In the genomic region with DNA sequence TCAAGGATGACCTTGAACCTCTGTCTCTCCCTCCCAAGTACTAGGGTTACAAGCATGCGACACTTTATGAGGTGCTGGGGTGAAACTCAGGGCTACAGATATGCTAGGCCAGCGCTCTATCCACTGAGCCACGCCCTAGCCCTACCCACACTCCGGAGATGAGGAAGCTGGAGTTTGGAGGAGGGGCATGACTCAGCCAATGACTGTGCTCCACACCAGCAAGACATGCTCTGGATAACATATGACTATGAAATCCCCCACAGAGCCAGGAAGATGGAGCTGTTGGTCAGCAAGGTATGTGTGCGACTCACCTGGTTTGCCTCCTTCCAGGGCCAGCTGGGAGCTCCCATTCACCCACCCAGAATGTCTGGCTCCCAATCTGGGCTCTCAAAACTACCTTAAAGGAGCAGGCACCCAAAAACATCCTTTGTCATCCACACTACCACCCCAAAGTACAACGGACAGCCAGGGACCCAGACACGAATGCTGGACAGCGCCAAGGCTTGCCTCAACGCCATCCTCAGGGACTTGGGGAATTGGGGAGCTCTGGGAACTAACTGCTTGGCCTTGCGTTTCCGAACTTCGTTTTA, we compare ENCODE assay signal across 7 mouse cellular contexts. TPM values are rescaled to one million over a fixed set of nuclear protein-coding genes. Genes with fewer than 3 reads are reported as not detected.
DNase-seq lines count a peak whose midpoint lies in the region; ATAC-seq and TF ChIP-seq lines count a peak whose summit lies in the region.

No protein-coding gene starts in this region.

- peaks cover under 1% of the 10 kb centered on the region for H3K27me3 ChIP-seq in CH12.LX (replicated peaks)
- H3K27me3 ChIP-seq in embryonic facial prominence, embryonic 13.5 days: no peaks in the 10 kb centered on the region
- H3K27me3 ChIP-seq in liver, embryonic 16.5 days (ENCODE audit: control insufficient read depth, insufficient read depth, low read depth, low read length): no peaks in the 10 kb centered on the region
- H3K27me3 ChIP-seq in neural tube, embryonic 14.5 days (ENCODE audit: control insufficient read depth, insufficient read depth, low read length): no peaks in the 10 kb centered on the region

- peak; percentile 42; the same call in 1 of the 2 replicates for TF ChIP-seq EP300 in CH12.LX (IDR thresholded peaks at IDR 0.05; ENCODE audit: low read length)

- peak overlapping the region; percentile 87 for H3K4me2 ChIP-seq in CH12.LX (ENCODE audit: insufficient read depth, low read depth, poor library complexity, severe bottlenecking)
- peak overlapping the region; percentile 71 for H3K4me2 ChIP-seq in embryonic facial prominence, embryonic 13.5 days
- H3K4me2 ChIP-seq in liver, embryonic 16.5 days (ENCODE audit: low read depth, low read length): peak overlapping the region; percentile 65
- H3K4me2 ChIP-seq in neural tube, embryonic 14.5 days (ENCODE audit: low read depth, low read length): peak overlapping the region; percentile 55

- TF ChIP-seq RAD21 in CH12.LX (IDR thresholded peaks at IDR 0.05; ENCODE audit: low read depth, low read length): no peak

- peaks cover 26 to 41% of the 10 kb centered on the region in 2 experiments for H3K4me1 ChIP-seq in CH12.LX (ENCODE audit: control insufficient read depth in 1 of 2, insufficient read depth in 2 of 2)
- peaks cover 31% of the 10 kb centered on the region for H3K4me1 ChIP-seq in embryonic facial prominence, embryonic 13.5 days
- peaks cover 17% of the 10 kb centered on the region for H3K4me1 ChIP-seq in liver, embryonic 16.5 days (ENCODE audit: control insufficient read depth, low read depth, low read length)
- H3K4me1 ChIP-seq in neural tube, embryonic 14.5 days (ENCODE audit: control insufficient read depth, insufficient read depth, low read length): no peaks in the 10 kb centered on the region

- peaks cover 0 to 3% of the 10 kb centered on the region in 2 experiments for H3K36me3 ChIP-seq in CH12.LX (replicated peaks in 1 of 2; ENCODE audit: control insufficient read depth in 1 of 2, insufficient read depth in 1 of 2, low read length in 1 of 2)
- no peaks in the 10 kb centered on the region for H3K36me3 ChIP-seq in embryonic facial prominence, embryonic 13.5 days
- H3K36me3 ChIP-seq in liver, embryonic 16.5 days (ENCODE audit: control insufficient read depth, insufficient read depth): no peaks in the 10 kb centered on the region
- H3K36me3 ChIP-seq in neural tube, embryonic 14.5 days (ENCODE audit: control insufficient read depth, insufficient read depth, low read length): no peaks in the 10 kb centered on the region

- peak overlapping the region; percentile 52 for H3K27ac ChIP-seq in CH12.LX (ENCODE audit: insufficient read depth, low read depth)
- H3K27ac ChIP-seq in embryonic facial prominence, embryonic 13.5 days: no peak overlapping the region
- H3K27ac ChIP-seq in liver, embryonic 16.5 days (ENCODE audit: low read length): peak overlapping the region; percentile 50
- H3K27ac ChIP-seq in neural tube, embryonic 14.5 days (ENCODE audit: low read depth, low read length): no peak overlapping the region

- 30% methylated on average over 12 of the region's 12 CpGs for WGBS in embryonic facial prominence, embryonic 13.5 days
- 15% methylated on average over 12 of the region's 12 CpGs for WGBS in liver, embryonic 16.5 days (ENCODE audit: insufficient replicate concordance)
- 36% methylated on average over 12 of the region's 12 CpGs for WGBS in neural tube, embryonic 14.5 days

- H3K9me3 ChIP-seq in CH12.LX (replicated peaks; ENCODE audit: low read length): peaks cover 2% of the 10 kb centered on the region
- no peaks in the 10 kb centered on the region for H3K9me3 ChIP-seq in embryonic facial prominence, embryonic 13.5 days
- H3K9me3 ChIP-seq in liver, embryonic 16.5 days (replicated peaks; ENCODE audit: control insufficient read depth, low read length): no peaks in the 10 kb centered on the region
- H3K9me3 ChIP-seq in neural tube, embryonic 14.5 days (ENCODE audit: control insufficient read depth, low read length): no peaks in the 10 kb centered on the region

- peak overlapping the region; percentile 68 for H3K9ac ChIP-seq in CH12.LX (ENCODE audit: insufficient read depth, low read depth)
- H3K9ac ChIP-seq in embryonic facial prominence, embryonic 13.5 days: peak overlapping the region; percentile 63
- peak overlapping the region; percentile 43; the same call in 1 of the 2 replicates for H3K9ac ChIP-seq in liver, embryonic 16.5 days (ENCODE audit: low read depth, low read length)
- H3K9ac ChIP-seq in neural tube, embryonic 14.5 days (replicated peaks; ENCODE audit: low read depth, low read length): peak overlapping the region; percentile 57; the same call in 1 of the 2 replicates

- ATAC-seq in embryonic facial prominence, embryonic 13.5 days (ENCODE audit: insufficient number of reproducible peaks, insufficient read depth, low FRiP score, low TSS enrichment, low read depth): no peak
- peak; percentile 92 for ATAC-seq in liver, embryonic 16.5 days (ENCODE audit: low read depth)
- peak; percentile 29; the same call in 1 of the 2 replicates for ATAC-seq in neural tube, embryonic 14.5 days (ENCODE audit: low read depth)

- dilution Hi-C loops in CH12.LX (cut with MboI; ENCODE audit: extremely low pct_ligation_motif_present, extremely low pct_unique_long_range_greater_than_20kb, low sequenced_read_pairs): no loop called here

- DNase-seq in 3134 (ENCODE audit: extremely low read depth, insufficient read length, low spot score): peak; percentile 77
- DNase-seq in CH12.LX (ENCODE audit: extremely low read depth): peak; percentile 94
- DNase-seq in heart, postnatal 14 days: peak; percentile 24 to 39
- no peak for DNase-seq in layer of hippocampus, adult 8-10 months (ENCODE audit: low spot score in 2 of 2)

- intact Hi-C loops in heart, postnatal 14 days (cut with DNase I): loop anchor here (5.0 kb wide), 1 partner anchor 132 kb away; no protein-coding TSS in a partner anchor

- in situ Hi-C loops in CH12.LX (cut with MboI; ENCODE audit: low pct_ligation_motif_present, low pct_unique_long_range_greater_than_20kb, low sequenced_read_pairs): no loop called here

- peak; percentile 87 for TF ChIP-seq POLR2A in CH12.LX (IDR thresholded peaks at IDR 0.05; ENCODE audit: low read depth, low read length)

- no peaks in the 10 kb centered on the region for H3K79me2 ChIP-seq in CH12.LX (replicated peaks; ENCODE audit: control insufficient read depth, extremely low read depth, insufficient read depth, poor library complexity, severe bottlenecking)

- TF ChIP-seq CTCF in CH12.LX (conservative IDR thresholded peaks at IDR 0.05 in 1 of 2, IDR thresholded peaks at IDR 0.05 in 1 of 2; ENCODE audit: low read depth in 2 of 2, low read length in 2 of 2): no peak; a peak in 1 of 4 replicates

- H3K4me3 ChIP-seq in CH12.LX (replicated peaks in 1 of 3; ENCODE audit: low read depth in 2 of 3, low read length in 2 of 3, poor library complexity in 1 of 3): peak overlapping the region; percentile 48 to 61 (median 61)
- H3K4me3 ChIP-seq in embryonic facial prominence, embryonic 13.5 days: peak overlapping the region; percentile 32
- H3K4me3 ChIP-seq in liver, embryonic 16.5 days (ENCODE audit: low read depth, low read length): peak overlapping the region; percentile 52
- peak overlapping the region; percentile 21; the same call in 1 of the 2 replicates for H3K4me3 ChIP-seq in neural tube, embryonic 14.5 days (ENCODE audit: low read depth, low read length)

RNA-seq across cellular contexts. Expression of a gene that starts 0.7 kb away (rescaled TPM):
- total RNA-seq in CH12.LX (2012; rRNA removed): 0.04 and 0.38 TPM in 2 replicates
- total RNA-seq in CH12.LX (2014; rRNA removed): not detected in 2 replicates
- polyA plus RNA-seq in CH12.LX (2012; ENCODE audit: insufficient read length, low read depth): 0.09 TPM in 1 of 2 replicates, not detected in the other
- 15.8 and 19.8 TPM in 2 replicates for polyA plus RNA-seq in embryonic facial prominence, embryonic 13.5 days (2015; fragmentation: Nextera tagmentation; extraction: Ambion mirVana)
- 1 to 10 TPM; 1.9 to 3.2 TPM for total RNA-seq in heart, postnatal 14 days (2021)
- 0.35 and 0.37 TPM in 2 replicates for polyA plus RNA-seq in liver, embryonic 16.5 days (2015; fragmentation: Nextera tagmentation; extraction: Ambion mirVana)
- 1.6 and 1.8 TPM in 2 replicates for polyA plus RNA-seq in neural tube, embryonic 14.5 days (2014; fragmentation: Nextera tagmentation; extraction: Ambion mirVana)
- total RNA-seq in layer of hippocampus, adult 8-10 months (2022): 1 to 10 TPM; 3.4 to 5.4 (median 5.2) TPM

RNA-seq across cellular contexts. Expression of a gene that starts 23.8 kb away (rescaled TPM):
- total RNA-seq in CH12.LX (2012; rRNA removed) (25.3 and 31.8 TPM in 2 replicates), CH12.LX (2014; rRNA removed) (30.1 and 31.1 TPM in 2 replicates)
- 19.5 and 23.1 TPM in 2 replicates for polyA plus RNA-seq in CH12.LX (2012; ENCODE audit: insufficient read length, low read depth)
- polyA plus RNA-seq in embryonic facial prominence, embryonic 13.5 days (2015; fragmentation: Nextera tagmentation; extraction: Ambion mirVana): 37.2 and 37.6 TPM in 2 replicates
- 10 to 100 TPM; 25.0 to 26.1 TPM for total RNA-seq in heart, postnatal 14 days (2021)
- polyA plus RNA-seq in liver, embryonic 16.5 days (2015; fragmentation: Nextera tagmentation; extraction: Ambion mirVana): 15.8 and 15.9 TPM in 2 replicates
- 16.3 and 17.5 TPM in 2 replicates for polyA plus RNA-seq in neural tube, embryonic 14.5 days (2014; fragmentation: Nextera tagmentation; extraction: Ambion mirVana)
- 10 to 100 TPM; 32.8 to 37.2 (median 36.0) TPM for total RNA-seq in layer of hippocampus, adult 8-10 months (2022)

RNA-seq across cellular contexts. Expression of a gene that starts 38.7 kb away (rescaled TPM):
- 44.9 and 49.5 TPM in 2 replicates for total RNA-seq in CH12.LX (2012; rRNA removed)
- total RNA-seq in CH12.LX (2014; rRNA removed): 58.2 and 69.6 TPM in 2 replicates
- 35.0 and 45.6 TPM in 2 replicates for polyA plus RNA-seq in CH12.LX (2012; ENCODE audit: insufficient read length, low read depth)
- 80.0 and 85.2 TPM in 2 replicates for polyA plus RNA-seq in embryonic facial prominence, embryonic 13.5 days (2015; fragmentation: Nextera tagmentation; extraction: Ambion mirVana)
- total RNA-seq in heart, postnatal 14 days (2021): 10 to 100 TPM; 13.5 to 13.9 TPM
- 36.0 and 36.3 TPM in 2 replicates for polyA plus RNA-seq in liver, embryonic 16.5 days (2015; fragmentation: Nextera tagmentation; extraction: Ambion mirVana)
- 81.5 and 93.1 TPM in 2 replicates for polyA plus RNA-seq in neural tube, embryonic 14.5 days (2014; fragmentation: Nextera tagmentation; extraction: Ambion mirVana)
- 10 to 100 TPM; 41.3 to 47.7 (median 44.4) TPM for total RNA-seq in layer of hippocampus, adult 8-10 months (2022)

RNA-seq across cellular contexts. Expression of a gene that starts 53.0 kb away (rescaled TPM):
- total RNA-seq in CH12.LX (2012; rRNA removed) (43.2 and 49.0 TPM in 2 replicates), CH12.LX (2014; rRNA removed) (40.5 and 43.4 TPM in 2 replicates)
- polyA plus RNA-seq in CH12.LX (2012; ENCODE audit: insufficient read length, low read depth): 68.1 and 94.0 TPM in 2 replicates
- polyA plus RNA-seq in embryonic facial prominence, embryonic 13.5 days (2015; fragmentation: Nextera tagmentation; extraction: Ambion mirVana): 64.2 and 70.1 TPM in 2 replicates
- total RNA-seq in heart, postnatal 14 days (2021): 10 to 100 TPM; 18.4 to 18.7 TPM
- polyA plus RNA-seq in liver, embryonic 16.5 days (2015; fragmentation: Nextera tagmentation; extraction: Ambion mirVana): 23.1 and 24.0 TPM in 2 replicates
- polyA plus RNA-seq in neural tube, embryonic 14.5 days (2014; fragmentation: Nextera tagmentation; extraction: Ambion mirVana): 75.7 and 81.5 TPM in 2 replicates
- total RNA-seq in layer of hippocampus, adult 8-10 months (2022): 10 to 100 TPM; 66.5 to 72.2 (median 67.0) TPM

RNA-seq across cellular contexts. Expression of a gene that starts 53.1 kb away (rescaled TPM):
- total RNA-seq in CH12.LX (2012; rRNA removed) (10.1 and 13.8 TPM in 2 replicates), CH12.LX (2014; rRNA removed) (2.5 and 3.4 TPM in 2 replicates)
- 11.0 and 12.0 TPM in 2 replicates for polyA plus RNA-seq in CH12.LX (2012; ENCODE audit: insufficient read length, low read depth)
- 23.5 and 25.6 TPM in 2 replicates for polyA plus RNA-seq in embryonic facial prominence, embryonic 13.5 days (2015; fragmentation: Nextera tagmentation; extraction: Ambion mirVana)
- total RNA-seq in heart, postnatal 14 days (2021): 10 to 100 TPM; 55.6 to 56.6 TPM
- polyA plus RNA-seq in liver, embryonic 16.5 days (2015; fragmentation: Nextera tagmentation; extraction: Ambion mirVana): 4.9 and 5.8 TPM in 2 replicates
- polyA plus RNA-seq in neural tube, embryonic 14.5 days (2014; fragmentation: Nextera tagmentation; extraction: Ambion mirVana): 32.6 and 41.5 TPM in 2 replicates
- 10 to 100 TPM; 84.0 to 97.7 (median 90.5) TPM for total RNA-seq in layer of hippocampus, adult 8-10 months (2022)

Comparison
In these comparisons a context has a peak if more than half of its experiments do, and no peak if none do; other contexts are left out.
1. DNase-seq: peak in 3134 (single experiment), CH12.LX (single experiment) and heart, postnatal 14 days (2 of 2); none in layer of hippocampus, adult 8-10 months (0 of 2).
2. H3K27ac ChIP-seq: peak in CH12.LX (single experiment) and liver, embryonic 16.5 days (single experiment); none in embryonic facial prominence, embryonic 13.5 days (single experiment) and neural tube, embryonic 14.5 days (single experiment).
3. Peak in every context shown above with its lines, with median percentiles within 50 percentile points of each other: H3K4me2 ChIP-seq, H3K4me3 ChIP-seq and H3K9ac ChIP-seq.